Mouse (Mus musculus) hindbrain, postnatal 0 days (tissue): ENCODE results near the gene Slc25a3. TPM values are rescaled to one million over a fixed set of nuclear protein-coding genes. Genes with fewer than 3 reads are reported as not detected.

Source experiments
- ATAC-seq: fragments of 200-750 bp; cut with Nextera tagmentation; 2 replicates; pipeline ENCODE4 v1.8.0; 2017; ENCODE audit warnings: mild to moderate bottlenecking, moderate TSS enrichment, moderate library complexity
- DNase-seq: peaks from one replicate; pipeline ENCODE4 v3.0.0-alpha.2; 2015; ENCODE audit warnings: low spot score
- H3K27ac ChIP-seq: fragments of 300-500 bp; sonication (generic); 2 replicates; pipeline ENCODE4 v1.5.1; 2014; ENCODE audit warnings: mild to moderate bottlenecking
- H3K27me3 ChIP-seq: fragments of 300-500 bp; sonication (generic); 2 replicates; pipeline ENCODE4 v1.6.1; 2014; ENCODE audit warnings: low read length, mixed read lengths; ENCODE audit not compliant: insufficient read depth
- H3K36me3 ChIP-seq: fragments of 300-500 bp; sonication (generic); 2 replicates; pipeline ENCODE4 v1.6.1; 2014; ENCODE audit warnings: low read length, mixed read lengths; ENCODE audit not compliant: insufficient read depth
- H3K4me1 ChIP-seq: fragments of 300-500 bp; sonication (generic); 2 replicates; pipeline ENCODE4 v1.6.1; 2014; ENCODE audit warnings: antibody characterized with exemption, low read length, mixed read lengths; ENCODE audit not compliant: insufficient read depth
- H3K4me2 ChIP-seq: fragments of 300-500 bp; sonication (generic); 2 replicates; pipeline ENCODE4 v1.6.1; 2014; ENCODE audit warnings: low read depth, mild to moderate bottlenecking, low read length, moderate library complexity, mixed read lengths
- H3K4me3 ChIP-seq: fragments of 300-500 bp; sonication (generic); 2 replicates; pipeline ENCODE4 v1.5.1; 2014; ENCODE audit warnings: low read length
- H3K9ac ChIP-seq: fragments of 300-500 bp; sonication (generic); replicated peaks from 2 replicates; pipeline ENCODE4 v1.6.1; 2014; ENCODE audit warnings: mild to moderate bottlenecking, low read length, moderate library complexity, mixed read lengths
- H3K9me3 ChIP-seq: fragments of 300-500 bp; sonication (generic); 2 replicates; pipeline ENCODE4 v1.6.1; 2016; ENCODE audit warnings: low read length, mixed read lengths
- CTCF ChIP-seq: IDR thresholded peaks from 2 replicates; pipeline ENCODE4 v1.5.1; 2016; ENCODE audit warnings: antibody characterized with exemption, control low read depth, low read depth
- WGBS: fragments of 180-500 bp; shearing (Covaris S2); extraction: QIAGEN DNeasy Blood & Tissue Kit; methylation state at CpG from one replicate; pipeline ENCODE4 v1.1.7; 2014; 5-methylcytosine and 5-hydroxymethylcytosine counted together
- polyA plus RNA-seq: library from polyadenylated mRNA; unstranded; fragments of >200 nt; fragmentation: Nextera tagmentation; extraction: Ambion mirVana; gene quantifications from 2 replicates; pipeline ENCODE4 v1.2.1, GENCODE M21; 2015
- total RNA-seq: library from RNA; depleted of rRNA; stranded (reverse); fragments of >200 nt; gene quantifications from 2 replicates; pipeline ENCODE4 v1.2.3, GENCODE M21; 2014; rRNA removed

Slc25a3 gene
- total RNA-seq, result 445 and 451 TPM in 2 replicates
- 718 and 736 TPM in 2 replicates for polyA plus RNA-seq

- Histone ChIP-seq H3K36me3 (peaks cover 15% of the 10 kb centered on the region), H3K4me1 (peaks cover 16% of the 10 kb centered on the region), H3K9ac (peak within 1 kb of the TSS; percentile 99), H3K4me3 (peak within 1 kb of the TSS; percentile 64), H3K27ac (peak within 1 kb of the TSS; percentile 98), H3K27me3 (no peaks in the 10 kb centered on the region), H3K9me3 (no peaks in the 10 kb centered on the region), H3K4me2 (peak within 1 kb of the TSS; percentile 91)
- 12% methylated on average over 57 of the region's 59 CpGs for WGBS
- peak; percentile 100 for ATAC-seq
- peak; percentile 100 for DNase-seq
- TF ChIP-seq CTCF, result no peak
Observed at GRCm38 (mm10) chr10:91123828-91124822, at the start of gene Slc25a3. Gene Slc25a3, minus strand, starts transcription at chr10:91124059.

DNA sequence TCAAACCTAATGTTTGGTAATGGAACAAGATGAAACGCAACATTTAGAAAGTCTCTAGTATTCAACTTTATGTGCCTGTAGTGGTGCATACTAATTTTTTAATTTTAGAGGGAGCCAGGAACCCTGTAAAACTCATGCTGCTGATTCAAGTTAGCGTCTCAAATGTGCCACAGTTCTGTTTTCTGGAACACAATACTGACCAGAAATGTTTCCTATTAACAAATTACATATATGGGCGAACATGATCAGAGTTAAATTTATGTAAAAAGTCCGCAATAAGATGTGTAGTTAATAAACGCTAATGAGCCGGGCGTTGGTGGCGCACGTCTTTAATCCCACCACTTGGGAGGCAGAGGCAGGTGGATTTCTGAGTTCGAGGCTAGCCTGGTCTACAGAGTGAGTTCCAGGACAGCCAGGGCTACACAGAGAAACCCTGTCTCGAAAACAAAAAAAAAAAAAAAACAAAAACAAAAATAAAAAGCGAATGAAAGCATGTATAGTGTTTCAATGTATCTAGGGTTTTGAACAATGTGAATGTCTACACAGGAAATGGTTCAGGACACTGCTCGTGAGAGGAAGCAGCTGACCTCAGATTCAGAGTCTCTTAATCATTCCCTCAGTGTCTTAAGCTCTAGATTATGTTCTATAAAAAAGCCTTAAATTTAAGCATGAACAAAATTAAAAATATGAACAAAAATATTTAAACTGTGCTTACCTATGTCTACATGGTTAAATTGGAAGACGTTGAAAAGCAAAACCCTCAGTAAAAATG lies 48.7 kb upstream of the Slc25a3 start:
- TF ChIP-seq CTCF, result no peak
- Histone ChIP-seq H3K27ac (peak overlapping the region; percentile 98), H3K4me1 (peaks cover 4% of the 10 kb centered on the region), H3K9me3 (no peaks in the 10 kb centered on the region), H3K27me3 (no peaks in the 10 kb centered on the region), H3K4me2 (peak overlapping the region; percentile 84), H3K9ac (peak overlapping the region; percentile 94), H3K36me3 (no peaks in the 10 kb centered on the region), H3K4me3 (peak overlapping the region; percentile 96)
- 82% methylated on average over 14 of the region's 14 CpGs for WGBS
- no peak for DNase-seq
- ATAC-seq, result no peak

GRCm38 (mm10) chr10:91171455-91172328 lies 47.8 kb upstream of the Slc25a3 start:
- 1% methylated on average over 64 of the region's 68 CpGs for WGBS
- H3K4me1 ChIP-seq, result peaks cover 4% of the 10 kb centered on the region
- H3K9me3 ChIP-seq, result no peaks in the 10 kb centered on the region
- H3K27me3 ChIP-seq, result no peaks in the 10 kb centered on the region
- ATAC-seq, result peak; percentile 98
- peak; percentile 96 for DNase-seq
- peak overlapping the region; percentile 94 for H3K9ac ChIP-seq
- peak overlapping the region; percentile 84 for H3K4me2 ChIP-seq
- peak overlapping the region; percentile 98 for H3K27ac ChIP-seq
- H3K36me3 ChIP-seq, result no peaks in the 10 kb centered on the region
- H3K4me3 ChIP-seq, result peak overlapping the region; percentile 96
- TF ChIP-seq CTCF, result no peak

DNA sequence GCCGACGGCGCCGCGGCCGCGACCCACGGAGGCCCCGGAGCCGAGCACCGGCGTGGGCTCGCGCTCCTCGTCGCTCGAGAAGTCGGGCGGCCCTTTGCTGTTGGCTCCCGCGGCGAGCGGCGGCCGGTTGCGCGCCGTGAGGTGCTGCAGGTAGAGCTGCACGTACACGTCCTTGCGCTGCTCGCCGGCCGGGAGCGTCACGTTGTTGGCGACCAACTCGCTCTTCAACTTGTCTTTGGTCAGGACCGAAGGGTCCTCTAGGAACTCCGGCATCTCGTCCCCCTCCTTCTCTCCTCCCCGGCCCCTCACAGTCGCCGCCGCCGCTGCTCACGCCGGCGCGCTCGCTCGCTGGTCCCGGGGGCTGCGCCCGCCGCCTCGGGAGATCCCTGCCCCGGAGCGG lies 47.2 kb upstream of the Slc25a3 start:
- ATAC-seq (peak; percentile 73), DNase-seq (peak; percentile 54)
- TF ChIP-seq CTCF, result no peak
- Histone ChIP-seq H3K27me3 (no peaks in the 10 kb centered on the region), H3K27ac (peak overlapping the region; percentile 98), H3K36me3 (no peaks in the 10 kb centered on the region), H3K9ac (peak overlapping the region; percentile 94), H3K4me3 (peak overlapping the region; percentile 96), H3K9me3 (no peaks in the 10 kb centered on the region), H3K4me1 (peaks cover 4% of the 10 kb centered on the region), H3K4me2 (peak overlapping the region; percentile 84)
- WGBS, result 2% methylated on average over 50 of the region's 59 CpGs

DNA sequence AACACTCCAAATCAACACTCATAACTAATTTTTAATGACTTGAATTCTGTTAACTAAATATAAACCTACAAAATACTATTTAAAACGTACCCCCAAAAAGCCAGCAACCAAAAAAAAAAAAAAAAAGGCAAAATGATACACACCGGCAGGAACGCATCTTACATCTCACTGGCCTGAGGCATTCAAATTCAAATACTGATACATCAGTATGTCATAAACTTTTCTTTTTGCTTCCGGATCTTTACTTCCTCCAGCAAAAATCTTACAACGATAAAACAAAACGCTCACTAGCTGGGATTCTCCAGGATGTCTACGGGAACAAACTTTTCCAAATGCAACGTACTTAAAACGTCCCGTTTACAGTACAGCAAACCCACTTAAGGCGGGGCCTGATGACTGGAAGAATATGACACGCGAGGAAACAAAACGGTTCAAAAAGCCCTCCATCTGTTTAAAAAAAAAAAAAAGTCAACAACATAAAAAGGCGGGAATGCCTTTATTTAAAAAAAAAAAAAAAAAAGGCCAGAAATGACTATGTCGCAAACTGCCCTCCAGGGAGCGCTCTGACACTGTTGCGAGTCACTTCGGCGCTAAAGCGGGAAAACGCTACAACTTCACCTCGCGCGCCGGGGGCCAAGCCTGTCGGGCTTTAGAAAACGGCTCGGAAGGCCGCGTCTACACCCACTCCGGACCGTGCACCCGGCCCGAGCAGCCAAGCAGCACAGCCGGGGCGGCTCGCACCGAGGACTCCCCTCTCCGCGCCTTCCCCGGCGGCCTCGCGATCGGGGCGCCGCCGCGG lies 46.5 kb upstream of the Slc25a3 start:
- no peaks in the 10 kb centered on the region for H3K27me3 ChIP-seq
- WGBS, result under 1% methylated on average over 50 of the region's 50 CpGs
- peak; percentile 75 for TF ChIP-seq CTCF
- peak overlapping the region; percentile 84 for H3K4me2 ChIP-seq
- peak overlapping the region; percentile 98 for H3K27ac ChIP-seq
- DNase-seq (peak; percentile 97), ATAC-seq (peak; percentile 52; the same call in 1 of the 2 replicates)
- no peaks in the 10 kb centered on the region for H3K36me3 ChIP-seq
- H3K4me1 ChIP-seq, result peaks cover 4% of the 10 kb centered on the region
- H3K4me3 ChIP-seq, result peak overlapping the region; percentile 96
- H3K9me3 ChIP-seq, result no peaks in the 10 kb centered on the region
- H3K9ac ChIP-seq, result peak overlapping the region; percentile 94
